Mouse (Mus musculus) lung, postnatal 36 days (tissue): ENCODE results near the gene Ift172.

Experiments
- DNase-seq: peaks from one replicate; pipeline ENCODE4 v3.0.0; 2022; ENCODE audit warnings: mixed read lengths

Gene Ift172

DNA sequence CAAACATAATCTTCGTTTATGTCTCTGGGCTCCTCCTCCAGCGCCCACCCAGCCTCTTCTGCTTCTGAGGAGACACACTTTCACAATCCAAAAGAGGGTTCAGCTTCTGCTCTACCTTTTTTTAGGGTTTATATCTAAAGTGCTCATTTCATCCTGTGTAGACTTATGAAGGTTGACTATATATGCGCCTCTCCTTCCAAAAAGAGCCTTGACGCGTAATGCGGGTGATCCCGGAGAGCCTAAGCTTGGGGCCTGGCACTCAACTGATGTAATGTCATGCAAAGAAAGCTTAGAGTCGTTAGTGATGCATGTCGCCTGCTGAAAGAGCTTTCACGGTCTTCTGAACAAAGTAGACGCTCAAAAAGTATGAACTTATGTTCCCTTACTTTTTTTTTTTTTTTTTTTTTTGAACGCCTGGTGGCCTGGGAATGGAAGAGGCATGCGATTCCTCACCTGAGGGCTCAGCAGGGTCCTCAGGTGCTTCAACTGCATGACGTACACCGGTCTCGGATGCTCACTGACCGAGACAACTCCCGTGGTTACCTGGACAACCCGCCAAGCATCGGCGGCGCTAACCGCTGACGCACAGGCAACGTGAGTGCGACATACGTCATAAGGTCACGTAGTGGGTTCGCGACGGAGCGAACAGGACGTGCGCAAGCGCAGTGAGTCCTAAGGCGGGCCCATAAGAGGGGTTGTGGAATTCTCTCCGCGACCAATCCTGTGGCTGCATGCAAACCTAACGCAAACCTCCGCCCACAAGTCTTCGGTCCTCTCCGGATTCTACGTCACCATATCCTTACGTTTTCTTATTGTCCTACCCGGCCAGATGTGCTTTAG, at the start of gene Ift172:
Ift172 (minus strand) TSS at position 596 of the 840 bp plus-strand sequence.
- peak; percentile 98 for DNase-seq

DNA sequence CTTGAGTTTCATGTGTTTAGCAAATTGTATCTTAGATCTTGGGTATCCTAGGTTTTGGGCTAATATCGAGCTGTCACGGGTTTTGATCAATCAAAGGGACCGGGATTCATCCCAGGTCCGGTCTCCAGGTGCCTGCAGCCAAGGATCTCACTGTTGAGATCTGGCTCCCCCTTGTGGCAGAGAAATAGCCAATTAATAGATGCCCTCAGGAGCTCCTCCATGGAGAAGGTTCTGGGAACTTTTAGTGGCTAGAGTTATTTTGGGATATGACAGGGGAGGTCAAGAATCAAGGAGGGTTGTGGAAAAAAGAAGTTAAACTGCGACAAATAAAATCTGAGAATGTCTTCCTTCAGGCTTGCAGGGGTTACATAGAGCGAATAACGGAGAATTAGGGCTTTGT, 37.3 kb upstream of the Ift172 start:
- DNase-seq: peak; percentile 86

DNA sequence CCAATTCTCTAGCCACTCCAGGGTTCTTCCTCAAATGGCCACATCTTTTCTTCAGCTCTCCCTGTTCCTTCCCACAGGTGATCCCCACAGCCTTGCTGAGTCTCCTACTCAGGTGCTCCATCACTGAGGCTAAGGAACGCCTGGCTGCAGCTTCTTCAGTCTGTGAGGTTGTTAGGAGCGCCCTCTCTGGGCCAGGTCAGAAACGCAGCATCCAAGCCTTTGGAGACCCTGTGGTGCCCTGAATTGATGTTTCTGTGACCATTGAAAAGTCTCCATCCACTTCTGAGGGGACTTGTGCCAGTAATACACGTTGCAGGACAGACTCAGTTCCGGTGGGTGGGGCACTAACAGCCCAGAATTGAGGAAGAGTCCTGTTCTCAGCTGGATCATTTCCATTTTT, 35.9 kb upstream of the Ift172 start:
- peak; percentile 11 for DNase-seq

DNA sequence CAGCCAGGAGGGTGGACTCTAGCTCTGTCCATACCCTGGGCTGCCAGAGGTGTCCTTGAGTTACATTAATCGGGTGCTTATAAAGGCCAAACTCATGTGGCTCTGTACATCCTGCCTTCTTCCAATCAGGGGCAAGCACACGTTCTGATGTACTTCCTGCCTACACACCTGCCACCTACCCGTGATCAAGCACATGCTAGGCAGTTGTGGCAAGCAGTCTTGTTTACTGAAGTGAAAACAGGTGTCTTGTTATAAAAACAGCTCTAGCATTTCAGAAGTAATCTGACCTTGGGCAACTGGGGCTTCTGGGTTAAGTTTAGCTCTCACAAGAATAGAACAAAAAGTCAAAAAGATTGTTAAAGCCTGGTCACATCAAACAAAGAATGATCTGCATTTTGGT, 33.2 kb upstream of the Ift172 start:
- DNase-seq: no peak

DNA sequence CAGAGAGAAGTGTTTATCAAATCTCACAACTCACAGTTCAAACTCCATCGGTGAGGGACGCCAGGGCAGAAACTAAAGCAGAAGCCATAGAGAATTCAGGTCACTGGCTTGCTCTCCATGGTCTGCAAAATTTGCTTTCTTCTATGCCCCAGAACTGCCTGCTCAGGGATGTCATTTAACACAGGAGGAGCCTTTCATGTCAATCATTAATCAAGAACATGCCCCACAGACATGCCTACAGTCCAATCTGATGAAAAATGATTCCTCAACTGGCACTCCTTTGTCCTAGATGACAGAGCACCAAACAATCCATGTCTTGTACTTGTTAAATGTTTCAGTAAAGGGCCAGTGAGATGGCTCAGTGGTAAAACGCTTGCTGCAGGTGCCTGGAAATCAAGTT, 31.9 kb upstream of the Ift172 start:
- DNase-seq: no peak

DNA sequence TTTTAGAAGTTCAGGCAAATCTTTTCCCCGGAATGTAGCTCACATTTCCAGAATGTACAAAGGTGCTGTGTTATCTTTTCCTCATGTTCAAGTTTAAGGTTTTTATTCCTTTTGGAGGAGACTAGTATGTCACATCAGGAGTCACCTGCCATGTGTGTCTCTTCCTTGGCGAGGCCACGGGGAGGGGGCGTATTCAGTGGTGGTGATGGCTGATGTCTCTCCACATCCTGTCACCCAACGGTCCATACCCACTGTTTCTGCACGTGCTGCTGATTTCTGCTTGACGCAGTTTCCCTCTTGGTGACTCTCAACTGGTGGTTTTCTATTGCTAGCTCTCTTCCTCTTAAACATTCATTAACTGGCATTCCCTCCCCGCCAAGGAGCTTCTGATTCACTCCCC, 21.9 kb upstream of the Ift172 start:
- no peak for DNase-seq

DNA sequence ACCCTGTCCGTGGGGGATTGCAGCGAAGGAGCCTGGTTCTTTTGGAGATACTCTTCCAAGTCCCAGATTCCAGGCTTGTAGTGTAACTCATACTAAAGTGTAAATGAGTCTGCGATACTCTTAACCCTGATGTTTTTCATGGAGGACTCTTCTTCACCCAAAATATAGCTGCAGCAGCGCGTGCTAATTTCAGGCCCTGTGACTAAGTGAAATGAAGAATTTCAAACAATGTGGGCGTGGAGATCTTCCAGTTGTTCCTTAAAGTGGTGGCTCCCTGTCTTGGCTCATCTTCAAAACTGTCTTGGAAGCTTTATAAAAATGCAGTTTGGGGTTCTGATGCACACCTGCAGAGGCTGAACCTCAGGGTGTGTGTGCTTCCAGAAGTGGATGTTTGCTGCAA, 12.2 kb upstream of the Ift172 start:
- no peak for DNase-seq

DNA sequence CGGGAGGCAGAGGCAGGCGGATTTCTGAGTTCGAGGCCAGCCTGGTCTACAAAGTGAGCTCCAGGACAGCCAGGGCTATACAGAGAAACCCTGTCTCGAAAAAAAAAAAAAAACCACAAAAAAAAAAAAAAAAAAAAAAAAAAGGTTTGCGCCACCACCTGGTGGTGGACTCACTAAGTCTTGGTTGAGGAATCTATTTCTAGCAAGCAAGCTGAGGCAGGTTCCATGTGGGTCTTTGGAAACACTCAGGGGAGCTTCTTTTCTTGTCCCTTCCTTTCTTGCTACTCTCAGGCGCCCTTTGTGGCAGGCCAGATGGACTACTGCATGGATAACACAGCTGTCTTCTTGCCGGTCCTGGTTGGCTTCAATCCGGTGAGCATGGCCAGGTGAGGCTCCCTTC, 10.9 kb upstream of the Ift172 start:
- DNase-seq: no peak

DNA sequence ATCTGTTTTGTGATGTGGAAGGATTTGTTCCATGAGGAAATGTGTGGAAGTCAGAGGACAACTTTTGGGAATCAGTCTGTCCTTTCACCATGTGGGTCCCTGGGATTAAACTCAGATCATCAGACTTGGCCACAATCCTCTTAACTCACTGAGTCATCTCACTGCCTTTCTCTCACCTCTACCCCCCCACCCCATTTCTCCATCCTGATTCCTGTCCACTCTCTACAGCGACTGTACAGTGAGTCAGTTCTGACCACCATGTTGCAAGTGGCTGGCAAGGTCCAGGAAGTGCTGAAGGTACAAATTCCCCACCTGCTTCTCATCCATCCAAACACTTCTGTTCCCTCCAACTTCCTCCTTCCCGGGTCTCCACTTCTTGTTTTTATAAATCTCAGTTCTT, 7.6 kb upstream of the Ift172 start:
- DNase-seq: no peak

DNA sequence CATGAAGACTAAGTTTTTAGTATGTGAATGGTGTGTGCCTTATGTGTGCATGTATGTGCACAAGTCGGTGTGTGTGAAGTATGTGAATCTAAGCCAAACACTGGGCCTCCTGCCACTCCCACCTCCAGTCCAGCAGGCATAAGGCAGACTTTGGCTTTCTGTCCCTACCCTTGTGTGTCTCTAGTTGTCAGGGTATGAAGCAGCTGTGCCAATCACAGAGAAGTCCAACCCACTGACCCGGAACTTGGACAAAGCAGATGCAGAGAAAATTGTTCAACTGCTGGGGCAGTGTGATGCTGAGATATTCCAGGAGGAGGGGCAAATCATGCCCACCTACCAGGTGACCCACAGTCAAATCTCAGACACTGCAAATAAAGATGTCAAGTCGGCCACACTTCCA, 7.1 kb upstream of the Ift172 start:
- DNase-seq: no peak

DNA sequence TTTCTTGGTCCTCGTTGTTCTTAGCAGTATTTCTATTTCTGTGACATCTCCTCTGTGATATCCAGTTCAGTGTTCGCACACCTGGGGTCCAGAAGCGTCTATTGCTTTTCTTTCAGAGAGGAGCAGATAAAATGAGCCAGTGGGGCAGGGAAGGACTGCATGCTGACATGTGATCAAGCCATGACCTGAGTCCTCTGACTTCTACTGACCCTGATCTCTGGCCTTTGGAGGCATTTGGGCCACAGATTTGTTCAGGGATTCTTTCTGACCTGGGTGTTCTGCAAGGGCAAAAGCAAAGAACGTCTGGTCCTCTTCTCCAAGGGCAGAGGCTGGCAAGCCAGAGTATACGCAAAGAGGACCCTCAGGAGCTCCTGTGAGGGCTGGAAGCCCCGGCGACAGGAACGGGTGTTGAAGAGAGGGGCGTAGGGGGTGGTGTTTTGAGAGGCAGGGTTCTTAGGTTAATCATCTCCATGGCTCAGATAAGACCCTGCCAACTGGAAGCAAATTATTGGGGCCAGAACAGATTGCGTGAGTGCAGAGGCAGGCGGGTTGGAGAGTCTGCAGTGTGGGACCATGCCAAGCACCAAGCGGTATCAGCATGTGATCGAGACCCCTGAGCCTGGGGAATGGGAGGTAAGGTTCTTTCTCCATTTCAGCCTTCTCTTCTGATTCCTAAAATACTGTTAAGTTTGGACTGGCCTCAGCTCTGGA, 6.3 kb upstream of the Ift172 start, which contains the start of gene Gckr:
Gckr (plus strand) TSS at position 397 of the 711 bp plus-strand sequence.
- no peak for DNase-seq

DNA sequence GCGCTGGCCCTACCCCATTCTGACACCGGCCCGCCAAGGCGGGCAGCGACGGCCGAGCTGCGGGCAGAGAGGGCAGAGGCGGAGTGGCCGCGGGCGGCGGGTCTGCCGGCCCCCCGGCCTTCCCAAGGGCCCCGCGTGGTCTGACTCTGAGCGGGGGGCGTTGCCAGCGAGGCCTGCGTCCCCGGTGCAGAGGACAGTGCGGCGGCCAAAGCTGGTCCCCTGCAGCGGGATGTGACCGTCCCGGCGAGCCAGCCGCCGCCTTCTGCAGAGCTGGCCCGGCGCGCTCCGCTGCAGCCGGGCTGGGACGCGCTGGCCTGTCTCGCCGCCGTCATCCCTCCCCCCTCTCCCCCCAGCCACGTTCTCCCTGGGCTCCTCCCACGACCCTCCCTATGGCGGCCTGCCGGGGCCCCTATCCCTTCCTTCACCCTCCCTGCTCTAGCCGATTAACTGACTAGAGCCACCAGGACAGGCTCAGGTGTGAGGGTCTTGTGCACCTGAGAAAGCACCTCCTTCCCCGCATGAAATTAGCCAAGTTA, 4.8 kb upstream of the Ift172 start, which contains the start of gene Fndc4:
Fndc4 (minus strand) TSS at position 475 of the 536 bp plus-strand sequence.
- peak; percentile 8 for DNase-seq

DNA sequence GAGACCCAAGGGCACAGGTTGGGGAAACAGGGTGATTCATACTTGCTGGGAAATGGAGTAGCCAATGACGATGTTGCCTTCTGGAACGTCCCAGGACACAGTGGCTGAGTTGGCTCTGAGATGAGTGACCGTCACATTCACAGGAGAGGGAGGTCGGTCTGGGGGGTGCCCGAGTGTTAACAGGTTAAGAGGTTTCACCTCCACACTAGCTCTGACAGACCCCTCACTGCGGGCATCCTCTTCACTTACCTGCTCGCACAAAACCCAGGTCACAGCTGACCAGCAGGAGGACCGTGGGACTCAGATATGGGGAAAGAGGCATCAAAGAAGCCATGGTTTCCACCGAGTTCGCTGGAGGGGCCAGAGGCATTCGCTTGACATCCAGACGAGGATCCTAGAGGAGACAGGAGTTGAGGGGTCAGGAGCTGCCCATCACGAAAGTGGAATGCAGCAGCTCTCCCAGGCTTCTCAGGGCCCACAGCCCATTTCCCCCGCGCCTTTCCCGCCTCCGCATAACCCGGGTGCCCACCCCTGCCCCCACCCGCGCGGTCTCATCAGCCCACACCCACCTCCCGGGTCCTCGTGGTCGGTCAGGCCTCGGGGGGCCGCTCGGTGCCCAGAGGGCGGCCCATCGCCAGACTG, 4.2 kb upstream of the Ift172 start:
- DNase-seq: no peak

DNA sequence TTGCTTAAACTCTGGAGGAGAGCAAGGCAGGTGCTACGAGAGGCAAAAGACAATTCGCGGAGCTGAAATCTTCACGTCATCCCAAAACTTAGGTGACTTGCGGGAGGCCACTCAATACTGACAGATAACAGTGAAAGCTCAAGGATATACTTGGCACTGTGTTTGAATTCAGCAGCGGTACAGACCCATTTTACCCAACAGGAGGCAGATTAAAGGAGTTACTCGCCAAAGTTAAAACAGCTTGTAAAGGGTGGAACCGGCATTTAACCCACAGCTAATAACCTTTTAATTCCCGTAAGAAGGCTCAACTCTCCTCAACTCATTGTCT, 409 bp upstream of the Ift172 start:
- DNase-seq: no peak

DNA sequence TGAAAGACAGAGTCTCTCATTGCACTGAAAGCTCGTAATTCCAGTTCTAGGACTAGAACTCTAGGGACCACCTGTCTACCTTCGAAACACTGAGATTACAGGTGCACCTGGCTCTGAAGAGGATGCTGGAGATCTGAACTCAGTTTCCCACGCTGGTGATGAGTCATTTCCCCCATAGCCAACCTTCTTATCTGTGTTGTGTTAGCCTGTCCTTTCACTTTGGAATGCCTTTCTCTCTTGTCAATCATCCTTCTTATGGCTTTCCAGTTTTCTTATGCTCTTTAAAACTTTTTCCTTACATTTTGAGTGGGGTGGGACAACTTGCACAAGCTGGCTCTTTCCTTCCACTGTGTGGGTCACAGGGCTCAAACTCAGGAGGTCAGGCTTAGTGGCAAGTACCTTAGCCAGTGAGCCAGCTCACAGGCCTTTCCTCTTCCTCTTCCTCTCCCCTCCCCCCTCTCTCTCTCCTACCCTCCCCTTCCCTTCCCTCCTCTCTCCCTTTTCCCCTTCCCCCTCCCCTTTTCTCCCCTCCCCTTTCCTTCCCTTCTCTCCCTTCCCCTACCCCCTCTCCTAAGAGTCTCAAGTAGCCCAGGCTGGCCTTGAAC, 1.2 kb downstream of the Ift172 start:
- DNase-seq: no peak

DNA sequence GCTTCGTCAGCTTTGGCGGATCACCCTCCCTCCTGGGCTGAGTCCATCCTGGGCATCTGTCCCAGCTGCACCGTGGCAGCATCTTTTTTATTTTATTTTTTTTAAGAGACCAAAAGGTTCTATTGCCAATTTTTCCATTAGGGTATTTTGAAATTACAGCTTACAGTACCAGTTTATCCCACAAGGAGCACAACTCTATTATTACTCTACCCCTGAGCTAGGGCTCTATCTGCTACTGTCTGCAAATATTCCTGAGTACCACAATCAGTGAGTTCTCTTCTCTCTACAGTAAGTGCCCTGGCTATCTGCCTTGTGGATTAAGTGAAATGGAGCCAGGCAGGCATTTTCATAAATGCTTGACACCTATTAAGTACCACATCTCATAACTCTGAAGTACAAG, 2.3 kb downstream of the Ift172 start:
- DNase-seq: no peak

DNA sequence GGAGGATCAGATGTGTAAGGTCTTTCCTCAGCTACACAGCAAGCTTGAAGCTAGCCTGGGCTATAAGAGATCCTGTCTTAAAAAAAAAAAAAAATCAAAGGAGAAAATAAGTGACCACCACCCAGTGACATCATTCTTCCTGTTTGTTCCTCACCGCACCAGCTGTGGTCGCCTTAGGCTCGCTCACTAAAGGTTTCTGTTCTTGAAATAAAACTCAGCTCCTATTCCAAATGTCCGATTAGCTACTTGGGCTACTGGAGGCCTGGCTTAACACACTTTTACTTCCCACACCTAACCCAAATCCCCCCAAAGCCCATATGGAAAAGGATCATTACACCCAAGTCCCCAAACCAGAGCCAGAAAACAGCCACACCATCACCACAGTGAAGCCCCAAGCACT, 2.7 kb downstream of the Ift172 start:
- peak; percentile 13 for DNase-seq

DNA sequence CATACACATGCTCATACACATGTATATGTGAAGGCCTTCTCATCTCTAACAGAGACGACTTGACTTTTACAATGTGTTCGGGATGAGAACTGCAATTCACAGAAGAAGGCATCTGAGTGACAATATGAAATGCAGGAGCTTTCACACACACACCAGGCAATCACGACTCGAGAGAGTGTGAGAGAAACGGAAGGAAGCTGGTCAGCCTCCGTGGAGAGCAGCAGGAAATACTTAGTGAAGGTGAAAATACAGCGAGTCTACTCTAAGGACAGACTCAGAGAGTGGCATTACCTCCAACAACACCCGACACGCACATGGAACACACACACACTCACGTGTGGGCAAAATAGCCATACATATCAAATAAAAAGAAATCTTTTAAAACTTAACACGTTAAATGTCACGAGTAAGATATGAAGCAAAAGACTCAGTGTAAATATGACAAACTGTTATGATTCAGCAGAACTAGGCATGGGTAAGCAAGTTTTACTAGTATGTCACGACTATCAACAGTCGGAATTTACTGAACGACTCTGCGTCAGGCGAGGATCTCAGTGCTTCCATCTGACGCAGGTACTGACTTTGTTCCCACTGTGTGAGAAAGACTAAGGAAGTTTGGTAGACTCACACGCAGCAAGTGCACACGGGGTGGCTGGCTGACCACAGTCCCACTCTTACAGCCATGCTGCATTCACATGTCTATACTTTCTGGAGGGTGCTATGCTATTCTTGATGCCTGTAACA, 11.5 kb downstream of the Ift172 start:
- no peak for DNase-seq

DNA sequence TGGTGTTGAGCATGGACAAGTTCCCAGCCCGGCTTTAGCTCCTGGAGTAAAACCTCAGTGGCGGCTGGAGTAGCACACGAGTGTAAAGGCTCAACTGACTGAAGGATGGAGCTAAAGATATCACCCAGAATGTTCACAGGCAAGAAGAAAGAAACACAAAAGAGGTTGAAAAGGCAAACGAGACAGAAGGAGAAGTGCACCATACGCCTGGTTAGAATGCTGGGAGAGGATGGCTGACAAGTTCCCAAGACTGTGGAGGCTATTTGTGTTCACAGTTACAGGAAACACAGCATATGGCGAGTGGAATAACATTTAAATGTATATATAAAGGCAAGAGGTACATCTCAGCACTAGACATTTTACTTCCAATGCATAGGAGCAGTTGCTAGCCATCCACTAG, 17.9 kb downstream of the Ift172 start:
- DNase-seq: no peak

DNA sequence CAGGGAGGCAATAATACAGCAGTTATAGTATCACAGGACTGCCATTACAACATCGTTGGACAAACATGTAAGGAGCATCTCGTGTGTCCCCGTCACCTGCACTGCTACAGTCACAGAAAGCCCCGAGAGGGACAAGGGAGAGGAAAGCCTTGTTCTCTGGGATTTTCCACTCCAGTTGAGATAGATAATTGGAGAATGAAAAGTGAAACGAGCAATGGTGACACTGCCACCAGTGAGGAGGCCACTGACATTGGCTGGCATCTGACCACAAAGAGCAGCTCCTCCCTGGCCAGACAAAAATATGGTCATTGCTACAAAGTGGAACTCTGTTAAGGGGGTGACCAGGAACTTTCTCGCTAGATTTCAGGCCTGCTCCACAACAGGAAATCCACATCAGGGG, 23.2 kb downstream of the Ift172 start:
- no peak for DNase-seq

DNA sequence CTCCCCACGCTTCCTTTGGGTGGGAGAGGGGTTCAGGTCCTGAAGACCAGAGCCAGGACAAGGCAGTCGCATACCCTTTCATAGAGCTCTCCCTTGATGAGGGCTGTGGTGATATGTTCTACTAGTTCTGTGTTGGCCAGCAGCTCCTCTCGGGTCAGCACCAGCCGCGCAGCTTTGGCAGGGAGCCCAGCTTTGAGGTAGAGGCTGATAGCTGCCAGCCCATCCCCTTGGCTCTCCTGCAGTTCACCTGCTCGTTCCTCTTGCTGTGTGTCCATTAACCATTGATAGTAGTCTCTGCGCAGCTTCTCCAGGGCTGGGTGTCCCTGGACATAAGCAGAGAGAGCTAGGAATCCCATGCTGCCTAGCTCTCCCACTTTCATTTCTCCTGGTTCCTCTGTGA, 24.8 kb downstream of the Ift172 start:
- no peak for DNase-seq

DNA sequence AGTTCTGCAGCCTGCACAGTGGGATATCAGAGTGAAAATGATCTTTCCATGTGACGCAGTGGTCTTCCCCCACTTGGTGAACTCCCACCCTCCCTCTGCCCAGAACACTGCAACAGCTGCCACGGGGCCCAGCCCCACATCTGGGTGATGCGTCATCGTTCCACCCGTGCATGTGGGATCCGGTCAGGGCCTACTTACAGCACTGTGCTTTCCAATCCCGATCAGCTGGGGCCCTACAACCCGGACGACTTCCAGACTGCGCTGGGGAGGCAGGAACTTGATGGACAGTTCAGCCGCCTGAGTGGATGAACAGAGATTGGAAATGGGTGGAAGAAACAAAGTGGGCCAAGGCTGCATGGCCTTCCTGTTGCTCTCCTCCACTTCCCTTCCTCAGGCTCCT, 33.3 kb downstream of the Ift172 start:
- no peak for DNase-seq
